Mouse (Mus musculus) left cerebral cortex, postnatal 14 days (tissue): ENCODE data around the gene Hdac5. TPM values are rescaled to one million over a fixed set of nuclear protein-coding genes. Genes with fewer than 3 reads are reported as not detected.

Source experiments
- DNase-seq, 2 experiments: peaks; one replicate each; pipeline ENCODE4 v3.0.0; 2021 to 2022; ENCODE audit warnings: low spot score in 2 of 2, mixed read lengths in 1 of 2
- intact Hi-C: fragments of 180-260 bp; cut with DNase I; formaldehyde crosslinking; loops from one replicate; pipeline ENCODE4 v1.15.1; 2025
- long read RNA-seq, 2 experiments: library from polyadenylated mRNA; stranded (forward); transcript quantifications; one replicate each; pipeline ENCODE4 v2.0.0; 2021
- total RNA-seq, 2 experiments: library from RNA; stranded (reverse); gene quantifications; 2 replicates each; pipeline ENCODE4 v1.2.3; 2021

The Hdac5 gene
- 100 to 1,000 TPM; 194 to 197 TPM for total RNA-seq
- long read RNA-seq, experiment 1, partial matches to known transcripts: 29 of 54 reads
- long read RNA-seq, experiment 1, other reads (novel, unspliced or antisense): 23 of 54 reads
- long read RNA-seq, experiment 2, transcript Hdac5-204 (27 exons, 3,788 nt): major isoform, 6 of 62 reads
- long read RNA-seq, experiment 2, partial matches to known transcripts: 25 of 62 reads
- long read RNA-seq, experiment 2, other reads (novel, unspliced or antisense): 28 of 62 reads

DNA sequence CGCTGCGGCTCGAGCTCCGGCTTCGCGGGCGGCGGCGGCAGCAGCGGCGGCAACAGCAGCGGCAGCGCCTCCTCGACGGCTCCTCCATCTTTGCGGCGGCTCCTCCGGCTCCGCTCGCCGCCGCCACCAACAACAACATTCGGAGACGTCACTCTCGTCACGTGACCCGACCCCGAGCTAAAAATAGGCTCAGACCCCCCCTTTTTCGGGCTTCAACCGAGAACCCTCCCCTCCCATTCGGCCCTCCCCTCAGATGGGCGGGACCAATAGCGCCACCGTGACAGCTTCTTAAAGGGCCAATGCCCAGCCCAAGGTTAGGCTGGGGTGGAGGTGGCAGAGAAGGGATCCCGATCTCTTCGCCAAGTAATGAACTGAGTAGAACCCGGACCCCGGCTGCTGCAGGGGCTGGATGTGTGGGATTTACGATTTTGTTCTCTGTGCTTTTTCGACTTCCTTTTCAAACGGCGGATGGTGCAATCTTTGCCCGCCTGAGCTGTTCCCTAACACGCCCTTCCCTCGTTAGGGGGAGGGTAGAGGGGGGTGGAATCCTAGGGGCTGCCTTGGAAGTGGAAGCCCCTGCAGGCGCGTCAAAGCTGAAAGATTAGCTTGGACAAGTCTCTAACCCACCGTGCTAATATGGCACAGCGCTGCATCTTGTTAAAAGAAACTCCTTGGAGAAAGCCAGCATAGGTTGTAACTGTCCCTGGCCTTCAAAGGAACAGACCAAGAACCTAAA is at the start of gene Hdac5:
Gene Hdac5, minus strand, starts transcription at position 161 of the 736 bp plus-strand sequence.
- intact Hi-C loops: no loop called here
- DNase-seq: peak; percentile 99

DNA sequence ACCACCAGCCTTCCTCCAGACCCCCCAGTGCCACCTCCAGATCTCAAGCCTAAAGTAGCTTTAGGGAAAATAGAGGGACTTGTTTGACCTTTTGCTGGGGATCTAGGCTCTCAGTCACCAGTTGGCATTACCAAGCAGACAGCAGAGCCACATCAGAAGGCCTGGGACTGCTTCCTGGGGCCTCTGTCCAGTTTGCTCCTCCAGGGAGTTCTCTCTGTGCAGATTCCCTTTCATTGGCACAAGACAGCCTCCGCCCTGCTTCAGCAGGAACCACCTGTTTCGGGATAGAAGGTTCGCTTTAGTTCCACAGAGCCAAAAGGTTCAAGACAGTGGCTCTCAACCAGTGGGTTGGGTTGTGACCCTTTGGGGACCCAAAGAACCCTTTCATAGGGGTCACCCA is 49.6 kb upstream of the Hdac5 start:
- intact Hi-C loops: no loop called here
- no peak for DNase-seq

DNA sequence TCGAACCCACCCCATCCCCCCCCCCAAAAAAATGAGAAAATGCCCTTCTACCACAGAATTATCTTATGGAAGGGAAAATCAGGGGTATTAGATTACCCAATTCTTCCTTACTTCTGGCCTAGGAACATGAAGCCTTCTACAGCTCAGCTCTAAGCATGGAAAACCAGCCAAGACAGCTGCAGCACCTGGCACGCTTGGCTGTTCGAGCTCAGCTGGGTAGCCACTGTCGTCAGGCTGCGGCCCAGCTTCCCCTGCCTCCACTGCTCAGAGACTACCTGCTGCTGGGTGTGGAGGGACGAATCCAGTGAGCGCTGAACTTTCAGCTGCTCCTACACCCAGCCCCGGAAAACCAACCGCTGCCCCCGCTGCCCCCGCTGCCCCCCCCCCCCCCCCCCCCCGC is 47.8 kb upstream of the Hdac5 start:
- DNase-seq: no peak
- intact Hi-C loops: no loop called here

DNA sequence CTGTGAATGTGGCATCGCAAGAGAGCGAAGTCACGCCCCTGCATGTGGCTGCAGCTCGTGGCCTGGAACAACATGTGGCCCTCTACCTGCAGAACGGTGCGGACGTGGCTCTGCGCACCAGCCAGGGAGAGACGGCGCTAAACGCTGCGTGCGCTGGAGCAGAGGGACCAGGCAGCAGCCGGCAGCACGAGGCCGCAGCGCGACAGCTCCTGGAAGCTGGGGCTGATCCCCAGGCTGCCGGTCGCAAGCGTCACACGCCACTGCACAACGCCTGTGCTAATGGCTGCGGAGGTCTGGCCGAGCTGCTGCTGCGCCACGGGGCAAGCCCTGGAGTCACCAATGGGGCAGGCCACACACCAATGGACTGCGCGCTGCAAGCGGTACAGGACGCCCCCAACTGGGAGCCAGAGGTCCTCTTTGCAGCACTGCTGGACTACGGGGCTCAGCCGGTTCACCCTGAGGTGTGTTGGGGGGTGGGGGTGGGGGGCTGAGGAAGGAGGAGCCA is 46.5 kb upstream of the Hdac5 start:
- intact Hi-C loops: no loop called here

GRCm38 (mm10) chr11:102268520-102269244 is 38.7 kb upstream of the Hdac5 start, which contains the start of gene Asb16:
Asb16 (plus strand) TSS chr11:102268743.
- DNase-seq: no peak
- intact Hi-C loops: loop anchor here (5.0 kb wide), 1 partner anchor 111 kb away; the partner anchor contains the start of gene Tmem101

More for the DNA sequence above, 46.5 kb upstream of the Hdac5 start:
- DNase-seq: no peak

GRCm38 (mm10) chr11:102267480-102267879 is 37.5 kb upstream of the Hdac5 start:
- intact Hi-C loops: loop anchor here (5.0 kb wide), 1 partner anchor 110 kb away; the partner anchor contains the start of gene Tmem101
- DNase-seq: peak; percentile 70 to 77

DNA sequence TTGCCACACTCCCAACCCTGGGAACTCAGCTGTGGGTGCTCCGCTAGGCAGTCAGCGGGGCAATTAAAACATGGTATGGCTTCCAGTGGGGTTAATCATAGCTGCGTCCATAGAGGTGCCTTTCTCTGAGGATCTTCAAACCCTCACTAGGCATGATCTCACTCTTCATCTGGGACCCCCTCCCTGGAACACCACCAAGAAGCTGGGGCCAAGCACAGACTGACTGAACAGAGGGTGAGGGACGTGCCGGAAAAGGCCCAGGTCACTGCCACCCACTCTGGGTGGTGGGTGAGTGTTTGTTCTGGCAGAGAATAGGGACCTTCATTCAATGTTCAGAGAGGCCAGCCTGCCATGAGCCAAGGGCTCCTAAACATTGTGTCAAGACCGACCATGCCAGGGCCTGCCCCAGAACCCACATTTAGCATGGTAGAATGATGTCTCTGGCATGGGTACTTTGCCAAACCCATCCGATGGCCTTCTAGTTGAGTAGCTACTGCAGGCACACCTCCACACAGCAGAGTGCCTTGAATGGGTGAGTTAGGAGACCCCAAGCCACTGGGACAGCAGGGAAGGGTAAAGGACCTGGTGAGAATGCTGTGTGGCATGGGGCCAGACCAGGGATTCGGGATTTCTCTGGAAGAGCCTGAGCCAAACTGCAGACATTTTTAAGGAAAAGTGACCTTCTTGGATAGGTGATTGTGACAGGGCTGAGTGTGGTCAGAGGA is 36.8 kb upstream of the Hdac5 start:
- intact Hi-C loops: loop anchor here (5.0 kb wide), 1 partner anchor 109 kb away; the partner anchor contains the start of gene Tmem101
- DNase-seq: no peak

GRCm38 (mm10) chr11:102265816-102266215 is 35.9 kb upstream of the Hdac5 start:
- intact Hi-C loops: loop anchor here (5.0 kb wide), 1 partner anchor 109 kb away; the partner anchor contains the start of gene Tmem101
- DNase-seq: no peak

DNA sequence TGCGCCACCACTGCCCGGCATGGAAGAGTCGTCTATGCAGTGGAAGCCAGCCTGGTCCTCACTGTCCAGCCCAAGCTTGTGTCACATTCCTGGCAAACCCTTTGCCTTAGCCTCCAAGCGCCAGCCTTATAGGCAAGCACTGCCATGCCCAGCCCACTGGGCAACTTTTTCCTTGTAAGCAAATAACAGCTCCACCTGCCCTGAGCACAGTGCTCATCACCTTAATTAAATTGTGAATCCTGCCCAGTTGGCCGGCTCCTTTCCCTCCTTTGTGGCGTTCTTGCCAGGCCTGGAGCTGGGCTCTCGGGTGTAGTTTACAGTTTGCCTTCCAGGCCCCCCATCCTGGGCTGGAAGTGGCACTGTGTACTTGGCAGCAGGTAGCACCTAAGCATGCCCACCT is 33.2 kb upstream of the Hdac5 start:
- DNase-seq: no peak
- intact Hi-C loops: no loop called here

DNA sequence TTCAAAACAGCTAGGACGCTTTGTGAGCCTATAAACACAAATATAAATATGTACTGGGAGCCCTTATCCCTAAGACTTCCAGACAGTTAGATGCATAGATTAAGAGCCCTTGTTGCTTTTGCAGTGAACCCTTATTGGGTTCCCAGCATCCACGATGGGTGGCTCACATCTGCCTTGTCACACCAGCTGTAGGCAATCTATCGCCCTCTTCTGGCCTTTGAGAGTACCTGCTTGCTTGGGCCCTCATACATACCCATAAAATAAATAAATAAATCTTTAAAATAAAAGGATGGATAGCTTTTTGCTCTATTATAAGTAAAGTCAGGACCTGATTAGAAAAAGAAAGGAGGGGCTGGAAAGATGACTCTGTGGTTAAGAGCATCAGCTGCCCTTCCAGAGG is 28.6 kb upstream of the Hdac5 start:
- DNase-seq: no peak
- intact Hi-C loops: no loop called here

DNA sequence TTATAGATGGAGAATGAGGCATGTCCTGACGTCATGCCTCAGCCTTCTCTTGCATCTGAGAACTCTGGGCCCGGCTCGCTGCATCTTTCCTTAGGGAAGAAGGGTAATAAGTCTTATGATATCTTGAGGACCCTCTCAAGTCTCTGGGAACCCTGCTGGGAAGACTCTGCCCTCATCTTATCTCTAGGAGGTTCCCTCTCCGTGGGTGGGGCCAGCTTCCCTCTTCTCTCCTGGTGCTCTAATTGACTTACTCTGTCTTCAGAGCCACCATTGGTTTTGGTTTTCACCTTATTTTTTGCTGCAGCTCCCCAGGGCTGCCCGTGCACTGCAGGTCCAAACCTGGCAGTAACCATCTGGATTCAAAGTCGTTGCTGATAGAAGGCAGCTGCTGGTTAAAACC is 28.1 kb upstream of the Hdac5 start:
- no peak for DNase-seq
- intact Hi-C loops: no loop called here

DNA sequence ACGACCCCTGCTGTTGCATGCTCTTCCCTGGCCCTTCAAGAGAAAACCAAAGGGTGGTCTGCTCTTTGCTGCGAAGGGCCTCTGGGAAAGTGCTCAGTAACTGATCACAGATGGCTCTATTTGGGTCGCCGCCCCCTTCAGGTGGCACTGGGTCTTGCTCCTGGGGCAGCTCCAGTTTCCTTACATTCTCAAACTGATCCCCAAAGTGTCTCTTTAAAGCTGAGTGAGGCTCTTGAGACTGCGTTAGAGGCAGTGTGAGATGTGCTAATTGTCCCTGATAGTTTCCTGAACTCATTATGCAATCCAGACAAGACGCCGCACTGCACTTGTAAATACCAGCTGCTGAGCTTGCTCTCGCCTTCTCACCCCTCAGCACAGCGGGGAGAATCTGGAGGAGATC is 27.5 kb upstream of the Hdac5 start:
- intact Hi-C loops: no loop called here
- peak in 1 of 2 experiments; percentile 40 for DNase-seq

GRCm38 (mm10) chr11:102249351-102250090 is 19.6 kb upstream of the Hdac5 start:
- intact Hi-C loops: no loop called here
- DNase-seq: no peak

DNA sequence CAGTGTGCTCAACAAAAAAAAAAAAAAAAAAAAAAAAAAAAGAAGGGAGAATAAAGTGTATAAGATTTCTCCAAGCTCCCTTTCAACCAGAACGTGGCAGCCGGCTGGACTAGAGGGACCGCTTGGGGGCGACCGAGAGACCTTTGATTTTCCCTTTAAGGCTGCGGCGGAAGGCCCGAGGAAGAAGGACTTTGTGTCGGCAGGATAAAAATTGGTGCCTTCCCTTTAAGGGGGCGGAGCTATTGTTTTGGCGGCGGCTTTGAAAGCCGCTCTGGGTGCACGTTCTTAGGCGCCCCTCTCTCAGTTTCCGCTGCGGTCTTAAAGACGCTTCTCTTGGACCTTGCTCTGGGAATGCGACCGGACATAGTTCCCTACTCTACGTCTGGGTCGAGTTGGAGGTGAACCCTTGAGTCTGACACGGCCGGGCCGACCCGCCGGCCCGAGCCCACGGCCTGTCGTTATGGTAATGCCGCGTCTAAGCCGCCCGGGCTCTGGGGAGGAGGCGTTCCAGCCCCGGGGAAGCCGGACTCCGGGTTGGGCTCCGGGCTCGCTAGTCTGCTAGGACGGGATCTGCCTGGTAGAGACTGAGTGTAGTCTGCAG is 18.8 kb upstream of the Hdac5 start, which contains the start of gene BC030867:
Gene BC030867, plus strand, starts transcription at position 253 of the 601 bp plus-strand sequence.
- DNase-seq: peak; percentile 94 to 96
- intact Hi-C loops: no loop called here

GRCm38 (mm10) chr11:102246871-102247270 is 16.9 kb upstream of the Hdac5 start:
- DNase-seq: no peak
- intact Hi-C loops: no loop called here

DNA sequence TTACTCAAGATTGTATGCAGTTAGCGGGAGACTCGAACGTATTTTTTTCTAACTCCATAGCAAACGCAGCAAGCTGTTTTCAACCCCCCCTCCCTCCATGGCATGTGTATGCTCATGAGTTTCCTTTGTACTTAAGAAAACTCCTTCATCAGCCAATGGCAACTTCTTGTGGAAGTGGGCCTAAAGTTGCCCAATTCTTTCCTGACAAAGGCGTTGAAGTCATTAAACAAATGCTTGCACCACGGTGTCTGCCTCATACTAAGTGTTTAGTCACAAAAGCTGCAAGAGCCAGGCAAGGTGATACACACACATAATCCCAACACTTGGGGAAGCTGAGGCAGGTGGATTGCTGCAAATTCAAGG is 16.3 kb upstream of the Hdac5 start:
- DNase-seq: no peak
- intact Hi-C loops: no loop called here

GRCm38 (mm10) chr11:102245581-102246272 is 15.8 kb upstream of the Hdac5 start:
- intact Hi-C loops: no loop called here

More at GRCm38 (mm10) chr11:102245581-102246272, 15.8 kb upstream of the Hdac5 start:
- no peak for DNase-seq
